Mouse (Mus musculus) neural tube, embryonic 14.5 days (tissue): Measurements from ENCODE around the gene Pyy. TPM values are rescaled to one million over a fixed set of nuclear protein-coding genes. Genes with fewer than 3 reads are reported as not detected.
A peak's percentile ranks its signal among the peaks of the same experiment; 100 is the strongest.

Experiments used
- ATAC-seq: fragments of 200-750 bp; cut with Nextera tagmentation; 2 replicates; pipeline ENCODE4 v1.8.0; 2017; ENCODE audit warnings: low read depth, mild to moderate bottlenecking, moderate TSS enrichment, moderate library complexity
- H3K27ac ChIP-seq: fragments of 300-500 bp; sonication (generic); 2 replicates; pipeline ENCODE4 v1.5.1; 2014; ENCODE audit warnings: low read depth, mild to moderate bottlenecking, control low read depth, low read length, moderate library complexity, mixed read lengths
- H3K27me3 ChIP-seq: fragments of 300-500 bp; sonication (generic); 2 replicates; pipeline ENCODE4 v1.6.1; 2014; ENCODE audit warnings: low read length; ENCODE audit not compliant: control insufficient read depth, insufficient read depth
- H3K36me3 ChIP-seq: fragments of 300-500 bp; sonication (generic); 2 replicates; pipeline ENCODE4 v1.6.1; 2014; ENCODE audit warnings: low read length, mixed read lengths; ENCODE audit not compliant: control insufficient read depth, insufficient read depth
- H3K4me1 ChIP-seq: fragments of 300-500 bp; sonication (generic); 2 replicates; pipeline ENCODE4 v1.6.1; 2014; ENCODE audit warnings: low read length; ENCODE audit not compliant: control insufficient read depth, insufficient read depth
- H3K4me2 ChIP-seq: fragments of 300-500 bp; sonication (generic); 2 replicates; pipeline ENCODE4 v1.6.1; 2014; ENCODE audit warnings: mild to moderate bottlenecking, low read depth, low read length, control low read depth
- H3K4me3 ChIP-seq: fragments of 300-500 bp; sonication (generic); 2 replicates; pipeline ENCODE4 v1.5.1; 2014; ENCODE audit warnings: low read depth, low read length, control low read depth, mixed read lengths
- H3K9ac ChIP-seq: fragments of 300-500 bp; sonication (generic); replicated peaks from 2 replicates; pipeline ENCODE4 v1.6.1; 2014; ENCODE audit warnings: low read depth, mild to moderate bottlenecking, control low read depth, low read length, mixed read lengths
- H3K9me3 ChIP-seq: fragments of 300-500 bp; sonication (generic); 2 replicates; pipeline ENCODE4 v1.6.1; 2016; ENCODE audit warnings: low read length; ENCODE audit not compliant: control insufficient read depth
- WGBS: fragments of 180-500 bp; shearing (Covaris S2); extraction: QIAGEN DNeasy Blood & Tissue Kit; methylation state at CpG from one replicate; pipeline ENCODE4 v1.1.7; 2014; 5-methylcytosine and 5-hydroxymethylcytosine counted together
- polyA plus RNA-seq: library from polyadenylated mRNA; unstranded; fragments of >200 nt; fragmentation: Nextera tagmentation; extraction: Ambion mirVana; gene quantifications from 2 replicates; pipeline ENCODE4 v1.2.1, GENCODE M21; 2014

Gene Pyy
- polyA plus RNA-seq, 1 experiment from 2014 or later, result not detected

DNA sequence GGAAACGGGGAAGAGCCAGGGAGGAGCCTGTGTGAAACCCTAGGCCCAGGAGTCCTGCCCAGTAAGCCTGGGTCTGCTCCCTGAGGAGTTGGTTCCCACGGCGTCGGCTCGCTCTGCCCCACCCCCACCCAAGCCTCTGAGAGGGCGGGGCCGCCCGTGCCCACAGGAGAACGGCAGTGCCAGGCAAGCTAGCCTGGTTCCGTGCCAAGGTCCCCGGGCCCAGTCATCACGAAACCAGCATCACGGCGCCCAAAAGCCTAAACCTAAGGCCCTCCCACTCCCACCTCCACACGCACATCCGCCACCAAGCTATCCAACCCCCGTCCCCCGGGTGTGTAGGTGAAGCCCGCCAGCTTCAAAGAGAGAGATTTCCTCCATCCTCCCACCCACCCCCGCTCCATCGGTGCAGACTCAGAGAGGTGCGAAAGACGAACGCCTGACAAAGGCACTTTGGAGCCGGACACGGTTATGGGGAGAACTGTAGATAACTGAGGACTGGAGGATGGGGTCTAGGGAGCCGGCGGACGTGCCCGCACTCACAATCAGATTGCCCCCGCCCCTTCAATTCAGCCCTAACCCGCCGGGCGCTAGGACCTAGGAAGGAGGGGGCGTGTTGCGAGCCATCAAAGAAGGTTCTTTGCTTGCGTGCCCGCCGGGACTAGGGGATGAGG, 20.4 kb downstream of the Pyy start:
- H3K27ac ChIP-seq, result peak overlapping the region; percentile 98
- H3K36me3 ChIP-seq, result no peaks in the 10 kb centered on the region
- peak overlapping the region; percentile 71 for H3K9ac ChIP-seq
- under 1% methylated on average over 37 of the region's 39 CpGs for WGBS
- peaks cover 12% of the 10 kb centered on the region for H3K4me1 ChIP-seq
- ATAC-seq, result peak; percentile 79
- peak overlapping the region; percentile 56 for H3K4me3 ChIP-seq
- no peaks in the 10 kb centered on the region for H3K27me3 ChIP-seq
- H3K4me2 ChIP-seq, result peak overlapping the region; percentile 72
- H3K9me3 ChIP-seq, result no peaks in the 10 kb centered on the region

DNA sequence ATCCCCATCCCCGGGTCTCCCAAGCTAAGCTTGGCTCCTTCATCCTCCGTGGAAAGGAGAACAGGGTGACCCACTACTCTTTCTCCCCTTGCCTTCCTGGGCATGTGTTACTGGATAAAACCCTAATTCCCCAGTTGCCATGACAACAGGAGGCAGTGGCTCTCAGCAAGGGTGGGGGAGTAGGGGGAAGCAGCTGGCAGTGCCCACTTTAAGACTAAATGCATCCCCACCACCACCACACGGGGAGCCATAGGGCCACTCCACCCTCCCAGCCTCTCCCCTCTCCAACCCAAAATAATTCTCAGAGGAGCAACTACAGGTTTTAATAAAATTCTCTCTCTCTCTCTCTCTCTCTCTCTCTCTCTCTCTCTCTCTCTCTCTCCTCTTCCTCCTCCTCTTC, 21.3 kb downstream of the Pyy start:
- Histone ChIP-seq H3K4me2 (peak overlapping the region; percentile 72), H3K4me3 (peak overlapping the region; percentile 56), H3K27ac (peak overlapping the region; percentile 98), H3K9me3 (no peaks in the 10 kb centered on the region), H3K9ac (peak overlapping the region; percentile 71), H3K36me3 (no peaks in the 10 kb centered on the region), H3K4me1 (peaks cover 12% of the 10 kb centered on the region), H3K27me3 (no peaks in the 10 kb centered on the region)
- no peak for ATAC-seq
- 5% methylated on average over 3 of the region's 3 CpGs for WGBS

DNA sequence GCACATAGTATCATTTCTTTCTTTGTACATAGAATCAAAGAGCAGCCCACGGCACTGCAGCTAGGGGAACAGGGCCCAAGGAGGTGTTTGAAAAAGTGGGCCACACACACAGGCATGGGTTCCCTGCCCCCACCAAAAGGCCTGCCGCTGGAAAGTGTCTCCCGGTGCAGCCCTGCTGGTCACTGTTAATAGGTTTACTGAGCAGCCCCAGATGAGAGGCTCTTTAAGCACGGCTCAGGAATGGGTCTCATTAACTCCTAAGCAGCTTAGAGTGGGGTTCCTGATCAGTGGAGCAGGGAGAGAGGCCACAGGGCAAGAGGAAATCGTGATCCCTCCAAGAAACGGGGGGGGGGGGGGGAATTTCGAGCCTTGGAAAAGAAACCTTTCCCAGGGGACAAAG, 23.5 kb downstream of the Pyy start:
- no peak overlapping the region for H3K4me2 ChIP-seq
- no peaks in the 10 kb centered on the region; the same call in 1 of the 2 replicates for H3K36me3 ChIP-seq
- no peak for ATAC-seq
- H3K4me1 ChIP-seq, result peaks cover 9% of the 10 kb centered on the region
- H3K9me3 ChIP-seq, result no peaks in the 10 kb centered on the region
- WGBS, result 59% methylated on average over 7 of the region's 7 CpGs
- no peak overlapping the region for H3K27ac ChIP-seq
- no peak overlapping the region for H3K9ac ChIP-seq
- H3K27me3 ChIP-seq, result no peaks in the 10 kb centered on the region
- no peak overlapping the region for H3K4me3 ChIP-seq

DNA sequence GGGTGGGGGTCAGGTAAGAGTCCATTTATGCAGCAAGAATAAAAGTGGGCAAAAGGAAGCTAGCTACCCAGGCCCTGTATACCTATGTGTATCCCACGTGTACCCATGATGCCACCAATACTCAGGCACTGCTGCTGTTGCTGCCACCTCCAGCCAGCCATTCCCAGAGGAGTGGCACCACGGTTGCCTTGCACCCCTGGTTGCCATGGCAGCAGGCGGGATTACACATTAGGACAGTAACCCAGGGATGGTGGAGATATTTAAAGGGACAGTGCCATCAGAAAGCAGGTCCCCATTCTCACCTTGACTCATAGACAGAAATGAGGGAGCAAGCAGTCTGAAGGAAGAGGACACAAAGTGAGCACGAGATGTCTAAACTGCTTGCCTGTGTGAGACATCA, 24.4 kb downstream of the Pyy start:
- Histone ChIP-seq H3K27me3 (no peaks in the 10 kb centered on the region), H3K4me2 (peak overlapping the region; percentile 61; the same call in 1 of the 2 replicates), H3K9me3 (no peaks in the 10 kb centered on the region), H3K9ac (no peak overlapping the region), H3K27ac (no peak overlapping the region), H3K36me3 (no peaks in the 10 kb centered on the region; the same call in 1 of the 2 replicates), H3K4me3 (no peak overlapping the region), H3K4me1 (peaks cover 9% of the 10 kb centered on the region)
- 48% methylated on average over 4 of the region's 4 CpGs for WGBS
- ATAC-seq, result no peak

DNA sequence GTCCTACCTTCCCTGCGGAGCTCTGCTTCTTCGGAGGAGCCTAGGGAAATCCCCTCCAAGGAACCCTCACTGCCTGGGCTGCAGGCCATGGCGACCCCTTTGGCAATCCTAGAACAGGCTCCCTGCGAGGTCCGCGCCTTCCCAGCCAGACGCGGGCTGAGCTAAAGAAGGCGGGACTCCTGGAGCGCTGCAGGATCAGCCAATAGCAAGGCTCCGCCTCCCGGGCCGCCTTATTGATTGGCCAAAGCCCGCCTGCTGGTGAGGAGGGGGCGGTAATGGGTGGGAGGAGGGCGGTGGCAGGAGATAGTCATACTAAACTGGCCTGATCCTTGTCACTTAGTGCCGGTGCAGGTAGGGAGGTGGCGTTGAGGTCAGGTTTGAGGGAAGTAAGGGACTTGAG, 25.3 kb downstream of the Pyy start:
- ATAC-seq, result peak; percentile 84
- WGBS, result 0% methylated on average over 18 of the region's 18 CpGs
- no peak overlapping the region for H3K27ac ChIP-seq

DNA sequence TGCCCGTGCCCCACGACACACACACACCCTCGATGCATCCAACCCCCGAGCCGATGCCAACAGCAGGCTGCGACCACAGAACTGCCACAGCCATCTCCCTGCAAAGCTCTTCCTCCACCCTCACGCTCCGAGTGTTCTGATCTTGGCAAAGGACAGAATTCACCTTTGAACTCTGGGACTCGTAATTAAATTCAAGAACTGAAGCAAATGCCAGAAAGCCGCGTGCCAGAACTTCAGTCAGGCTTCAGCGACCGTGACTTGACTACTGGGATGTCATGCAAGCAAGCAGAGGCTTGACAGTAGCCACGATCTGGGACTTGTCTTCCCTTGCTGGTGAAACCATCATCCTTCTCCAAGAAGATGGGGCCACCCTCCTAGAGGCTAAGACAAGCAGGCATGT, 33.9 kb downstream of the Pyy start:
- Histone ChIP-seq H3K4me2 (no peak overlapping the region), H3K9me3 (no peaks in the 10 kb centered on the region), H3K4me1 (no peaks in the 10 kb centered on the region), H3K27me3 (no peaks in the 10 kb centered on the region), H3K36me3 (peaks cover 5% of the 10 kb centered on the region; the same call in 1 of the 2 replicates), H3K9ac (no peak overlapping the region), H3K4me3 (no peak overlapping the region), H3K27ac (no peak overlapping the region)
- 78% methylated on average over 14 of the region's 14 CpGs for WGBS
- ATAC-seq, result no peak

More for the DNA sequence above, 25.3 kb downstream of the Pyy start:
- Histone ChIP-seq H3K4me2 (peak overlapping the region; percentile 61), H3K4me1 (peaks cover 9% of the 10 kb centered on the region), H3K4me3 (peak overlapping the region; percentile 26), H3K9ac (peak overlapping the region; percentile 32), H3K36me3 (no peaks in the 10 kb centered on the region; the same call in 1 of the 2 replicates), H3K9me3 (no peaks in the 10 kb centered on the region), H3K27me3 (no peaks in the 10 kb centered on the region)

DNA sequence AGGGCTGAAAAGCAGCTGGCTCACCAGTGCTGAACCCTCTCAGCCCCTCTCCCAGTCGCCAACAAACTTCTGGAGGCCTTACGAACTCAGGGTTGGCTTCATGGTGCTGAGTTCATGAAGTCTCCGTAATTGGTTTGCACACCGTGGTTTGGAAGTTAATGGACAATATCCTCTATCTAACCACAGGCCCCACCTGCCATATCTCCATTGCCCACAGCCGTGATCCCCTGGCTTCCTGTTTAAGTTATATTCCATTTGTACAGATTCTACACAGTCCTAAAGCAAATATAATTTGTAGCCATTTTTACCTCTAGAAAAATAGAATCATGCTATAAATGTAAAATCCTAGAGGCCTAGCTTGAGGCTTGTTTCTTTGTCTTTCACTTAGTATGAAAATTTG, 34.9 kb downstream of the Pyy start:
- Histone ChIP-seq H3K4me3 (no peak overlapping the region), H3K9ac (no peak overlapping the region), H3K27ac (no peak overlapping the region), H3K9me3 (no peaks in the 10 kb centered on the region), H3K4me1 (no peaks in the 10 kb centered on the region), H3K4me2 (no peak overlapping the region), H3K27me3 (no peaks in the 10 kb centered on the region), H3K36me3 (peaks cover 5% of the 10 kb centered on the region; the same call in 1 of the 2 replicates)
- ATAC-seq, result no peak
- WGBS, result 83% methylated on average over 5 of the region's 5 CpGs

DNA sequence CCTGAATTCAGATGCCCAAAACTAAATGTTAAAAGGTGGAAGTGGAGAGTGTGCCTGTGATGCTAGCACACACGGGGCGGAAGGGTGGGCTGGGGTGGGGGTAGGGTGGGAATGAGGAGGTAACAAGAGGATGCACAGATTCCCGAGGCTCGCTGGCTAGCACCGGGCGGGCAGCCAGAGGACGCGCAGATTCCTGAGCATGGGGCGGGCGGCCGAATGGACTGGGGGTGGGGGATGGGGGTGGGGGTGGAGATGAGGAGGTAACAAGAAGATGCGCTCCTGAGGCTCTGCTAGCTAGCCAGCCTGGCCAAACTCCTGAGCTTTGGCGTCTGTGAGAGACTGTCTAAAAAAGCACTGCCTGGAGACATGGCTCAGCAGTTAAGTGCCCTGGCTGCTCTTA, 37.2 kb downstream of the Pyy start:
- Histone ChIP-seq H3K27ac (no peak overlapping the region), H3K4me3 (no peak overlapping the region), H3K4me2 (no peak overlapping the region), H3K27me3 (no peaks in the 10 kb centered on the region), H3K9me3 (no peaks in the 10 kb centered on the region), H3K36me3 (peaks cover 5% of the 10 kb centered on the region; the same call in 1 of the 2 replicates), H3K9ac (no peak overlapping the region), H3K4me1 (no peaks in the 10 kb centered on the region)
- 3% methylated on average over 13 of the region's 13 CpGs for WGBS
- no peak for ATAC-seq

DNA sequence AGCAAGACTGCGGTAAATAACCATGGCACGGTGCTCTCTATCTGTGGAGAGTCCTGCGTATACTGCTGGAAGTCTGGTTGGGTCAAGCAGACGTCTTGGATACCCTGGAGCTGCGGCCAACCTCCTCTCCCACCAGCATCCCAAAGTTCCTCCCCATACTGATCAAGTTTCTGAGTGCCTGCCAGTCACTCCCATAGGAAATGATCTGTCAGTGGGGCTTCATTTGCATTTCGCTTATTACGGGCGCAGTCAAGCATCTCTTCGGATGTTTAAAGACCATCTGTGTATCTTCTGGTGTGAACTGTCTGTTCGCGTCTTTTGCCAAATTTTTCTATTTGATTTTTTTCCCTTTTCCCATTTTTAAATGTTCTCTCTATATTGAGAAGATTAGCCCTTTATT, 38.0 kb downstream of the Pyy start:
- H3K27me3 ChIP-seq, result no peaks in the 10 kb centered on the region
- H3K36me3 ChIP-seq, result peaks cover 5% of the 10 kb centered on the region; the same call in 1 of the 2 replicates
- no peak overlapping the region for H3K9ac ChIP-seq
- H3K9me3 ChIP-seq, result no peaks in the 10 kb centered on the region
- ATAC-seq, result no peak
- WGBS, result 46% methylated on average over 11 of the region's 11 CpGs
- H3K4me1 ChIP-seq, result no peaks in the 10 kb centered on the region
- no peak overlapping the region for H3K4me2 ChIP-seq
- H3K27ac ChIP-seq, result no peak overlapping the region
- no peak overlapping the region for H3K4me3 ChIP-seq
